Mouse (Mus musculus) stomach, embryonic 15.5 days (tissue): ENCODE results near the gene Ppp2r2c. TPM values are rescaled to one million over a fixed set of nuclear protein-coding genes. Genes with fewer than 3 reads are reported as not detected.
A peak's percentile ranks its signal among the peaks of the same experiment; 100 is the strongest.

Source experiments
- ATAC-seq: fragments of 200-750 bp; cut with Nextera tagmentation; 2 replicates; pipeline ENCODE4 v1.8.0; 2017; ENCODE audit warnings: low read depth, moderate number of reproducible peaks, moderate TSS enrichment; ENCODE audit not compliant: insufficient read depth, low FRiP score
- H3K27ac ChIP-seq: fragments of 300-500 bp; sonication (generic); 2 replicates; pipeline ENCODE4 v1.5.1; 2015; ENCODE audit warnings: mild to moderate bottlenecking, inconsistent platforms
- H3K27me3 ChIP-seq: fragments of 300-500 bp; sonication (generic); replicated peaks from 2 replicates; pipeline ENCODE4 v1.6.1; 2015; ENCODE audit warnings: inconsistent platforms
- H3K36me3 ChIP-seq: fragments of 300-500 bp; sonication (generic); 2 replicates; pipeline ENCODE4 v1.6.1; 2015; ENCODE audit warnings: inconsistent platforms
- H3K4me1 ChIP-seq: fragments of 300-500 bp; sonication (generic); 2 replicates; pipeline ENCODE4 v1.6.1; 2015; ENCODE audit warnings: inconsistent platforms
- H3K4me2 ChIP-seq: fragments of 300-500 bp; sonication (generic); 2 replicates; pipeline ENCODE4 v1.6.1; 2015; ENCODE audit warnings: mild to moderate bottlenecking, inconsistent platforms
- H3K4me3 ChIP-seq: fragments of 300-500 bp; sonication (generic); replicated peaks from 2 replicates; pipeline ENCODE4 v1.5.1; 2015; ENCODE audit warnings: inconsistent platforms
- H3K9ac ChIP-seq: fragments of 300-500 bp; sonication (generic); 2 replicates; pipeline ENCODE4 v1.6.1; 2015; ENCODE audit warnings: inconsistent platforms
- H3K9me3 ChIP-seq: fragments of 300-500 bp; sonication (generic); 2 replicates; pipeline ENCODE4 v1.6.1; 2016; ENCODE audit warnings: inconsistent platforms
- WGBS: fragments of 180-500 bp; shearing (Covaris S2); methylation state at CpG from one replicate; pipeline ENCODE4 v1.1.7; 2015; 5-methylcytosine and 5-hydroxymethylcytosine counted together
- polyA plus RNA-seq: library from polyadenylated mRNA; unstranded; fragments of >200 nt; fragmentation: Nextera tagmentation; extraction: Ambion mirVana; gene quantifications from 2 replicates; pipeline ENCODE4 v1.2.1, GENCODE M21; 2015

Ppp2r2c gene
- 0.66 and 1.1 TPM in 2 replicates for polyA plus RNA-seq

GRCm38 (mm10) chr5:36868266-36869090 lies at the start of gene Ppp2r2c:
TSS of gene Ppp2r2c (plus strand) at chr5:36868513.
- WGBS = under 1% methylated on average over 97 of the region's 108 CpGs
- H3K4me1 ChIP-seq = peaks cover 8% of the 10 kb centered on the region; the same call in 1 of the 2 replicates
- no peak within 1 kb of the TSS for H3K27ac ChIP-seq
- H3K4me3 ChIP-seq = peak within 1 kb of the TSS; percentile 38
- no peak within 1 kb of the TSS for H3K9ac ChIP-seq
- peaks cover 87% of the 10 kb centered on the region for H3K27me3 ChIP-seq
- H3K36me3 ChIP-seq = no peaks in the 10 kb centered on the region
- H3K9me3 ChIP-seq = no peaks in the 10 kb centered on the region
- ATAC-seq = no peak
- H3K4me2 ChIP-seq = peak within 1 kb of the TSS; percentile 79

GRCm38 (mm10) chr5:36819742-36820141 lies 48.6 kb upstream of the Ppp2r2c start:
- Histone ChIP-seq H3K4me1 (no peaks in the 10 kb centered on the region), H3K4me3 (no peak overlapping the region), H3K9ac (no peak overlapping the region), H3K9me3 (no peaks in the 10 kb centered on the region), H3K4me2 (no peak overlapping the region), H3K27ac (no peak overlapping the region), H3K36me3 (no peaks in the 10 kb centered on the region), H3K27me3 (no peaks in the 10 kb centered on the region)
- ATAC-seq = no peak
- 87% methylated on average over 5 of the region's 5 CpGs for WGBS

- WGBS = 44% methylated on average over 6 of the region's 6 CpGs
- Histone ChIP-seq H3K9ac (no peak overlapping the region), H3K27me3 (no peaks in the 10 kb centered on the region), H3K4me1 (no peaks in the 10 kb centered on the region), H3K36me3 (no peaks in the 10 kb centered on the region), H3K4me3 (no peak overlapping the region), H3K4me2 (no peak overlapping the region), H3K9me3 (no peaks in the 10 kb centered on the region), H3K27ac (no peak overlapping the region)
- ATAC-seq = no peak
These were observed 48.2 kb upstream of the Ppp2r2c start for GRCm38 (mm10) chr5:36820142-36820541.

GRCm38 (mm10) chr5:36822907-36823306 lies 45.4 kb upstream of the Ppp2r2c start:
- 88% methylated on average over 4 of the region's 4 CpGs for WGBS
- no peak overlapping the region for H3K27ac ChIP-seq

GRCm38 (mm10) chr5:36829098-36829497 lies 39.2 kb upstream of the Ppp2r2c start:
- Histone ChIP-seq H3K9me3 (no peaks in the 10 kb centered on the region), H3K4me2 (no peak overlapping the region), H3K27me3 (no peaks in the 10 kb centered on the region), H3K9ac (no peak overlapping the region), H3K4me1 (peaks cover 14% of the 10 kb centered on the region; the same call in 1 of the 2 replicates), H3K36me3 (no peaks in the 10 kb centered on the region), H3K27ac (no peak overlapping the region), H3K4me3 (no peak overlapping the region)
- ATAC-seq = no peak
- 70% methylated on average over 4 of the region's 4 CpGs for WGBS

More at GRCm38 (mm10) chr5:36822907-36823306, 45.4 kb upstream of the Ppp2r2c start:
- no peak overlapping the region for H3K4me2 ChIP-seq
- H3K9me3 ChIP-seq = no peaks in the 10 kb centered on the region
- H3K4me1 ChIP-seq = no peaks in the 10 kb centered on the region
- no peak for ATAC-seq
- H3K36me3 ChIP-seq = no peaks in the 10 kb centered on the region
- no peak overlapping the region for H3K4me3 ChIP-seq
- no peak overlapping the region for H3K9ac ChIP-seq
- no peaks in the 10 kb centered on the region for H3K27me3 ChIP-seq

GRCm38 (mm10) chr5:36829913-36830879 lies 38.1 kb upstream of the Ppp2r2c start, which contains the start of gene Man2b2:
TSS of gene Man2b2 (minus strand) at chr5:36830653.
- Histone ChIP-seq H3K36me3 (no peaks in the 10 kb centered on the region), H3K27me3 (no peaks in the 10 kb centered on the region), H3K4me2 (peak within 1 kb of the TSS; percentile 94), H3K9ac (peak within 1 kb of the TSS; percentile 48), H3K9me3 (no peaks in the 10 kb centered on the region), H3K27ac (peak within 1 kb of the TSS; percentile 16; the same call in 1 of the 2 replicates), H3K4me3 (peak within 1 kb of the TSS; percentile 69), H3K4me1 (peaks cover 14% of the 10 kb centered on the region; the same call in 1 of the 2 replicates)
- peak; percentile 83 for ATAC-seq
- WGBS = 3% methylated on average over 46 of the region's 46 CpGs

- no peaks in the 10 kb centered on the region for H3K9me3 ChIP-seq
- no peak overlapping the region for H3K9ac ChIP-seq
- H3K4me1 ChIP-seq = peaks cover 14% of the 10 kb centered on the region; the same call in 1 of the 2 replicates
- H3K36me3 ChIP-seq = no peaks in the 10 kb centered on the region
- no peak overlapping the region for H3K27ac ChIP-seq
- H3K4me3 ChIP-seq = no peak overlapping the region
- 49% methylated on average over 7 of the region's 7 CpGs for WGBS
- no peaks in the 10 kb centered on the region for H3K27me3 ChIP-seq
- no peak overlapping the region for H3K4me2 ChIP-seq
- ATAC-seq = no peak
These were observed 37.0 kb upstream of the Ppp2r2c start for GRCm38 (mm10) chr5:36831272-36831671.

GRCm38 (mm10) chr5:36835933-36836332 lies 32.4 kb upstream of the Ppp2r2c start:
- H3K27ac ChIP-seq = no peak overlapping the region
- no peak overlapping the region for H3K4me2 ChIP-seq
- no peak overlapping the region for H3K4me3 ChIP-seq

GRCm38 (mm10) chr5:36839032-36839431 lies 29.3 kb upstream of the Ppp2r2c start:
- no peak for ATAC-seq
- Histone ChIP-seq H3K4me3 (no peak overlapping the region), H3K4me1 (no peaks in the 10 kb centered on the region), H3K36me3 (no peaks in the 10 kb centered on the region), H3K27me3 (no peaks in the 10 kb centered on the region), H3K4me2 (no peak overlapping the region), H3K9me3 (no peaks in the 10 kb centered on the region), H3K9ac (no peak overlapping the region), H3K27ac (no peak overlapping the region)
- 73% methylated on average over 2 of the region's 2 CpGs for WGBS

More at GRCm38 (mm10) chr5:36835933-36836332, 32.4 kb upstream of the Ppp2r2c start:
- H3K27me3 ChIP-seq = no peaks in the 10 kb centered on the region
- no peaks in the 10 kb centered on the region for H3K36me3 ChIP-seq
- no peaks in the 10 kb centered on the region for H3K9me3 ChIP-seq
- no peak overlapping the region for H3K9ac ChIP-seq
- WGBS = 1% methylated on average over 6 of the region's 6 CpGs
- H3K4me1 ChIP-seq = 0 out of 2 replicates have a peak, but pooled peaks cover 1% of the 10 kb centered on the region
- ATAC-seq = no peak

- H3K4me3 ChIP-seq = no peak overlapping the region
- no peak for ATAC-seq
- H3K27me3 ChIP-seq = no peaks in the 10 kb centered on the region
- no peak overlapping the region for H3K4me2 ChIP-seq
- no peak overlapping the region for H3K27ac ChIP-seq
- H3K9ac ChIP-seq = no peak overlapping the region
- H3K36me3 ChIP-seq = no peaks in the 10 kb centered on the region
- no peaks in the 10 kb centered on the region for H3K4me1 ChIP-seq
- WGBS = 58% methylated on average over 8 of the region's 8 CpGs
- H3K9me3 ChIP-seq = no peaks in the 10 kb centered on the region
These were observed 28.7 kb upstream of the Ppp2r2c start for GRCm38 (mm10) chr5:36839602-36840001.

GRCm38 (mm10) chr5:36840092-36840491 lies 28.2 kb upstream of the Ppp2r2c start:
- no peak for ATAC-seq
- H3K4me3 ChIP-seq = no peak overlapping the region
- no peaks in the 10 kb centered on the region for H3K36me3 ChIP-seq
- no peak overlapping the region for H3K9ac ChIP-seq
- H3K4me2 ChIP-seq = no peak overlapping the region
- 69% methylated on average over 7 of the region's 7 CpGs for WGBS
- no peaks in the 10 kb centered on the region for H3K9me3 ChIP-seq
- no peaks in the 10 kb centered on the region for H3K4me1 ChIP-seq
- no peaks in the 10 kb centered on the region for H3K27me3 ChIP-seq
- H3K27ac ChIP-seq = no peak overlapping the region
